Mouse (Mus musculus) embryonic facial prominence, embryonic 10.5 days (tissue): ENCODE measurements around the gene Dhdds. TPM values are rescaled to one million over a fixed set of nuclear protein-coding genes. Genes with fewer than 3 reads are reported as not detected.

Experiments used
- DNase-seq: peaks from one replicate; pipeline ENCODE4 v3.0.0-alpha.2; 2017; ENCODE audit warnings: low spot score
- H3K27ac ChIP-seq: fragments of 300-500 bp; sonication (generic); replicated peaks from 2 replicates; pipeline ENCODE4 v1.5.1; 2016; ENCODE audit warnings: mild to moderate bottlenecking
- H3K27me3 ChIP-seq: fragments of 300-500 bp; sonication (generic); replicated peaks from 2 replicates; pipeline ENCODE4 v1.6.1; 2016; ENCODE audit warnings: low read depth, mild to moderate bottlenecking; ENCODE audit not compliant: poor library complexity, severe bottlenecking
- H3K36me3 ChIP-seq: fragments of 300-500 bp; sonication (generic); replicated peaks from 2 replicates; pipeline ENCODE4 v1.6.1; 2016; ENCODE audit warnings: mild to moderate bottlenecking, moderate library complexity
- H3K4me1 ChIP-seq: fragments of 300-500 bp; sonication (generic); 2 replicates; pipeline ENCODE4 v1.6.1; 2016
- H3K4me3 ChIP-seq: fragments of 300-500 bp; sonication (generic); 2 replicates; pipeline ENCODE4 v1.5.1; 2016; ENCODE audit warnings: mild to moderate bottlenecking, moderate library complexity
- H3K9me3 ChIP-seq: fragments of 300-500 bp; sonication (generic); 2 replicates; pipeline ENCODE4 v1.6.1; 2016; ENCODE audit warnings: mild to moderate bottlenecking
- WGBS: fragments of 180-500 bp; shearing (Covaris S2); methylation state at CpG from one replicate; pipeline ENCODE4 v1.1.7; 2016; 5-methylcytosine and 5-hydroxymethylcytosine counted together
- polyA plus RNA-seq: library from polyadenylated mRNA; unstranded; fragments of >200 nt; fragmentation: Nextera tagmentation; extraction: Ambion mirVana; gene quantifications from 2 replicates; pipeline ENCODE4 v1.2.1, GENCODE M21; 2016

Gene Dhdds
- polyA plus RNA-seq, 1 experiment from 2014 or later, result 42.1 TPM

- no peak for DNase-seq
- no peaks in the 10 kb centered on the region for H3K27me3 ChIP-seq
- no peaks in the 10 kb centered on the region for H3K36me3 ChIP-seq
- 75% methylated on average over 3 of the region's 3 CpGs for WGBS
- H3K9me3 ChIP-seq, result no peaks in the 10 kb centered on the region
- H3K4me1 ChIP-seq, result peaks cover 19% of the 10 kb centered on the region
- H3K27ac ChIP-seq, result peak overlapping the region; percentile 15; the same call in 1 of the 2 replicates
- H3K4me3 ChIP-seq, result no peak overlapping the region
Measured at GRCm38 (mm10) chr4:133931785-133932184, 68.9 kb downstream of the Dhdds start.

GRCm38 (mm10) chr4:133931349-133931748, 69.4 kb downstream of the Dhdds start:
- Histone ChIP-seq H3K27me3 (no peaks in the 10 kb centered on the region), H3K4me1 (peaks cover 19% of the 10 kb centered on the region), H3K4me3 (no peak overlapping the region), H3K27ac (peak overlapping the region; percentile 15; the same call in 1 of the 2 replicates), H3K36me3 (no peaks in the 10 kb centered on the region), H3K9me3 (no peaks in the 10 kb centered on the region)
- WGBS, result 15% methylated on average over 10 of the region's 10 CpGs
- DNase-seq, result peak; percentile 38

GRCm38 (mm10) chr4:133929278-133929670, 71.4 kb downstream of the Dhdds start:
- no peak for DNase-seq
- peak overlapping the region; percentile 75; the same call in 1 of the 2 replicates for H3K27ac ChIP-seq
- H3K4me3 ChIP-seq, result 0 out of 2 replicates have a peak overlapping the region, but pooled peaks have one; percentile 9
- peaks cover 19% of the 10 kb centered on the region for H3K4me1 ChIP-seq
- 46% methylated on average over 7 of the region's 7 CpGs for WGBS
- H3K36me3 ChIP-seq, result no peaks in the 10 kb centered on the region
- H3K9me3 ChIP-seq, result no peaks in the 10 kb centered on the region
- no peaks in the 10 kb centered on the region for H3K27me3 ChIP-seq

- Histone ChIP-seq H3K9me3 (no peaks in the 10 kb centered on the region), H3K4me3 (0 out of 2 replicates have a peak overlapping the region, but pooled peaks have one; percentile 9), H3K27ac (peak overlapping the region; percentile 75), H3K27me3 (no peaks in the 10 kb centered on the region), H3K36me3 (no peaks in the 10 kb centered on the region), H3K4me1 (peaks cover 19% of the 10 kb centered on the region)
- peak; percentile 60 for DNase-seq
- 49% methylated on average over 15 of the region's 15 CpGs for WGBS
Measured at GRCm38 (mm10) chr4:133928576-133929277, 72.0 kb downstream of the Dhdds start.

- no peak overlapping the region for H3K27ac ChIP-seq
- no peak for DNase-seq
- H3K36me3 ChIP-seq, result no peaks in the 10 kb centered on the region
- H3K27me3 ChIP-seq, result no peaks in the 10 kb centered on the region
- H3K4me1 ChIP-seq, result peaks cover 16% of the 10 kb centered on the region
- whole genome bisulfite sequencing, result 80% methylated on average over 4 of the region's 4 CpGs
- H3K4me3 ChIP-seq, result no peak overlapping the region
- H3K9me3 ChIP-seq, result no peaks in the 10 kb centered on the region
Measured at GRCm38 (mm10) chr4:133925204-133925603, 75.5 kb downstream of the Dhdds start.

GRCm38 (mm10) chr4:133923743-133924142, 77.0 kb downstream of the Dhdds start:
- no peaks in the 10 kb centered on the region for H3K27me3 ChIP-seq
- H3K36me3 ChIP-seq, result no peaks in the 10 kb centered on the region
- no peak for DNase-seq
- H3K4me1 ChIP-seq, result peaks cover 8% of the 10 kb centered on the region
- H3K9me3 ChIP-seq, result no peaks in the 10 kb centered on the region
- no peak overlapping the region for H3K4me3 ChIP-seq
- no peak overlapping the region for H3K27ac ChIP-seq
- 92% methylated on average over 5 of the region's 5 CpGs for WGBS

Other genes with a start within 250 kb of the Dhdds start
- 38.9 and 40.0 TPM in 2 replicates for gene Arid1a, start 244.1 kb downstream of the Dhdds start, polyA plus RNA-seq
- 46.6 and 47.6 TPM in 2 replicates for gene Rps6ka1, start 113.1 kb downstream of the Dhdds start, polyA plus RNA-seq
- 2,976 and 3,167 TPM in 2 replicates for gene Hmgn2, start 32.3 kb downstream of the Dhdds start, polyA plus RNA-seq
- 18.7 and 24.2 TPM in 2 replicates for gene Lin28a, start 17.9 kb upstream of the Dhdds start, polyA plus RNA-seq
- not detected in 2 replicates for gene Zfp683, start 52.9 kb upstream of the Dhdds start, polyA plus RNA-seq
- gene Crybg2, start 59.9 kb upstream of the Dhdds start, polyA plus RNA-seq, result 4.1 and 7.1 TPM in 2 replicates
- 3.5 and 4.5 TPM in 2 replicates for gene Cd52, start 94.2 kb upstream of the Dhdds start, polyA plus RNA-seq
- 4.5 and 7.1 TPM in 2 replicates for gene Ubxn11, start 101.7 kb upstream of the Dhdds start, polyA plus RNA-seq
- 300 and 316 TPM in 2 replicates for gene Sh3bgrl3, start 127.9 kb upstream of the Dhdds start, polyA plus RNA-seq
- gene Cep85, start 186.2 kb upstream of the Dhdds start, polyA plus RNA-seq, result 32.3 and 33.2 TPM in 2 replicates
- gene Gm7534, start 202.1 kb upstream of the Dhdds start, polyA plus RNA-seq, result 0.06 and 0.07 TPM in 2 replicates
- gene Catsper4, start 226.5 kb upstream of the Dhdds start, polyA plus RNA-seq, result not detected in 2 replicates
- gene Cnksr1, start 237.5 kb upstream of the Dhdds start, polyA plus RNA-seq, result 2.6 and 3.4 TPM in 2 replicates
- 0.32 and 1.1 TPM in 2 replicates for gene E130218I03Rik, start 242.7 kb upstream of the Dhdds start, polyA plus RNA-seq
- gene Zfp593, start 244.7 kb upstream of the Dhdds start, polyA plus RNA-seq, result 21.0 and 21.8 TPM in 2 replicates
- not detected in 2 replicates for gene Gm30191, start 246.0 kb upstream of the Dhdds start, polyA plus RNA-seq